Mouse (Mus musculus) layer of hippocampus, adult 9-11 months (tissue): ENCODE measurements around the gene Snrpf.

Experiments
- DNase-seq: peaks from one replicate; pipeline ENCODE4 v3.0.0; 2022

Snrpf gene

GRCm38 (mm10) chr10:93589281-93589848, at the start of gene Snrpf:
Gene Snrpf (minus strand): TSS chr10:93589706.
- DNase-seq: peak; percentile 91

GRCm38 (mm10) chr10:93635941-93636340, 46.4 kb upstream of the Snrpf start:
- no peak for DNase-seq

GRCm38 (mm10) chr10:93633971-93634370, 44.5 kb upstream of the Snrpf start:
- DNase-seq: no peak

GRCm38 (mm10) chr10:93633563-93633962, 44.1 kb upstream of the Snrpf start:
- no peak for DNase-seq

- no peak for DNase-seq
These were observed 42.6 kb upstream of the Snrpf start for GRCm38 (mm10) chr10:93632086-93632485.

GRCm38 (mm10) chr10:93630310-93630709, 40.8 kb upstream of the Snrpf start:
- DNase-seq: no peak

- no peak for DNase-seq
These were observed 34.6 kb upstream of the Snrpf start for GRCm38 (mm10) chr10:93624151-93624550.

GRCm38 (mm10) chr10:93623725-93624124, 34.2 kb upstream of the Snrpf start:
- DNase-seq: no peak

- DNase-seq: no peak
These were observed 31.1 kb upstream of the Snrpf start for GRCm38 (mm10) chr10:93620438-93621179.

- DNase-seq: no peak
These were observed 25.3 kb upstream of the Snrpf start for GRCm38 (mm10) chr10:93614850-93615249.

GRCm38 (mm10) chr10:93611419-93612007, 22.0 kb upstream of the Snrpf start:
- DNase-seq: no peak

GRCm38 (mm10) chr10:93610896-93611295, 21.4 kb upstream of the Snrpf start:
- no peak for DNase-seq

- DNase-seq: no peak
These were observed 19.7 kb upstream of the Snrpf start for GRCm38 (mm10) chr10:93609236-93609635.

GRCm38 (mm10) chr10:93608051-93608450, 18.5 kb upstream of the Snrpf start:
- DNase-seq: no peak

- DNase-seq: no peak
These were observed 16.8 kb upstream of the Snrpf start for GRCm38 (mm10) chr10:93606326-93606725.

GRCm38 (mm10) chr10:93603256-93603655, 13.8 kb upstream of the Snrpf start:
- DNase-seq: no peak

GRCm38 (mm10) chr10:93602309-93602708, 12.8 kb upstream of the Snrpf start:
- DNase-seq: no peak

GRCm38 (mm10) chr10:93596641-93597040, 7.1 kb upstream of the Snrpf start:
- no peak for DNase-seq

GRCm38 (mm10) chr10:93595831-93596230, 6.3 kb upstream of the Snrpf start:
- DNase-seq: no peak

GRCm38 (mm10) chr10:93594022-93594482, 4.5 kb upstream of the Snrpf start:
- peak; percentile 87 for DNase-seq

- DNase-seq: no peak
These were observed 3.0 kb upstream of the Snrpf start for GRCm38 (mm10) chr10:93592456-93592855.

- DNase-seq: no peak
These were observed 710 bp downstream of the Snrpf start for GRCm38 (mm10) chr10:93588796-93589195.

GRCm38 (mm10) chr10:93577271-93577886, 12.1 kb downstream of the Snrpf start:
- peak; percentile 75 for DNase-seq

- no peak for DNase-seq
These were observed 13.5 kb downstream of the Snrpf start for GRCm38 (mm10) chr10:93575960-93576359.
